Mouse (Mus musculus) left cerebral cortex, postnatal 14 days (tissue): ENCODE data around the gene Gpc2. TPM values are rescaled to one million over a fixed set of nuclear protein-coding genes. Genes with fewer than 3 reads are reported as not detected.

Experiments
- DNase-seq, 2 experiments: peaks; one replicate each; pipeline ENCODE4 v3.0.0; 2021 to 2022; ENCODE audit warnings: low spot score in 2 of 2, mixed read lengths in 1 of 2
- intact Hi-C: fragments of 180-260 bp; cut with DNase I; formaldehyde crosslinking; loops from one replicate; pipeline ENCODE4 v1.15.1; 2025
- total RNA-seq, 2 experiments: library from RNA; stranded (reverse); gene quantifications; 2 replicates each; pipeline ENCODE4 v1.2.3; 2021

The Gpc2 gene
- total RNA-seq, 2 experiments from 2014 or later: 1.8 to 2.7 TPM

- no peak for DNase-seq
- intact Hi-C loops: no loop called here
Measured at GRCm38 (mm10) chr5:138227367-138227766, 52.4 kb downstream of the Gpc2 start.

GRCm38 (mm10) chr5:138226491-138226890, 53.3 kb downstream of the Gpc2 start:
- DNase-seq: no peak
- intact Hi-C loops: no loop called here

DNA sequence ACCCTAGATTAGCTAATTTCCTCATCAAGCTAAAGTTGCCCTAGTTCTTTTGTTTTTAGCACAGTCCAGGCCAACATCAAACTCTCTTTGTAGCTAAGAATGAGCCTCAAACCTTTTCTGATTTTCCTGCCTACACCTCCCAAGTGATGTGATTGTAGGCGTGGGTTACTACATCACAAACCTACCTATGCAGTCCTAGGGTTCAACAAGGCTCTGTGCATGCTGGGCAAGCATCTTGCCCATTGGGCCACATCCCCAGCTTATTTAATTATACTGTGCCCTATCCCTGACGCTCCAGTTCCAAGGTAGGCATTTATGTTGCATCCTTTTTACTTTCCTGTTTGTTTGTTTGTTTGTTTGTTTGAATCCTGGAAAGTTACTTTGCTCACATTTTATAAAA, 54.1 kb downstream of the Gpc2 start, which contains the start of gene Nxpe5:
Gene Nxpe5 (plus strand): TSS at position 199 of the 400 bp plus-strand sequence.
- intact Hi-C loops: no loop called here
- no peak for DNase-seq

Other genes starting within 250 kb of the Gpc2 start
- not detected for gene Smok3c, start 226.8 kb downstream of the Gpc2 start, total RNA-seq
- 10 to 100 TPM; 39.2 to 40.4 TPM for gene Zkscan1, start 194.9 kb downstream of the Gpc2 start, total RNA-seq
- gene Zscan21, start 163.1 kb downstream of the Gpc2 start, total RNA-seq: 10 to 100 TPM; 16.1 to 16.4 TPM
- 1 to 10 TPM; 8.9 to 9.2 TPM for gene Zfp113, start 124.3 kb downstream of the Gpc2 start, total RNA-seq
- gene Cops6, start 118.9 kb downstream of the Gpc2 start, total RNA-seq: 100 to 1,000 TPM; 137 to 142 TPM
- gene Ap4m1, start 108.0 kb downstream of the Gpc2 start, total RNA-seq: 10 to 100 TPM; 21.6 to 24.8 TPM
- 10 to 100 TPM; 11.8 to 14.2 TPM for gene Mcm7, start 107.6 kb downstream of the Gpc2 start, total RNA-seq
- 10 to 100 TPM; 33.0 to 35.8 TPM for gene Taf6, start 92.6 kb downstream of the Gpc2 start, total RNA-seq
- 10 to 100 TPM; 17.2 to 18.0 TPM for gene Cnpy4, start 92.5 kb downstream of the Gpc2 start, total RNA-seq
- gene Mblac1, start 85.7 kb downstream of the Gpc2 start, total RNA-seq: 10 to 100 TPM; 10.1 to 12.8 TPM
- gene Nxpe5, start 54.1 kb downstream of the Gpc2 start, total RNA-seq: under 1 TPM in 1 of 2 experiments, not detected in 1; 0.53 TPM
- 10 to 100 TPM; 64.3 to 69.0 TPM for gene Lamtor4, start 24.5 kb downstream of the Gpc2 start, total RNA-seq
- 10 to 100 TPM; 65.6 to 70.2 TPM for gene BC037034, start 16.0 kb downstream of the Gpc2 start, total RNA-seq
- gene Gal3st4, start 7.2 kb downstream of the Gpc2 start, total RNA-seq: 1 to 10 TPM; 3.6 to 4.5 TPM
- gene Gm43720, start within 50 bp of the Gpc2 start, total RNA-seq: not detected
- gene Stag3, start 235 bp upstream of the Gpc2 start, total RNA-seq: 1 to 10 TPM; 1.1 to 1.8 TPM
- not detected for gene Pvrig, start 62.0 kb upstream of the Gpc2 start, total RNA-seq
- gene Zfp157, start 161.5 kb upstream of the Gpc2 start, total RNA-seq: 10 to 100 TPM; 19.2 to 21.0 TPM